Mouse (Mus musculus) C2C12 (cell line): ENCODE data around the gene Paqr3. TPM values are rescaled to one million over a fixed set of nuclear protein-coding genes. Genes with fewer than 3 reads are reported as not detected.

Source experiments
- H3K27me3 ChIP-seq: one replicate; pipeline ENCODE4 v1.6.1; 2011; ENCODE audit not compliant: control insufficient read depth, insufficient read depth, insufficient read length
- H3K36me3 ChIP-seq: one replicate; pipeline ENCODE4 v1.6.1; 2011; ENCODE audit not compliant: control insufficient read depth, insufficient read depth
- H3K4me3 ChIP-seq: one replicate; pipeline ENCODE4 v1.5.1; 2011; ENCODE audit warnings: mild to moderate bottlenecking, control low read depth; ENCODE audit not compliant: poor library complexity, insufficient read depth, severe bottlenecking
- H3K79me2 ChIP-seq: one replicate; pipeline ENCODE4 v1.6.1; 2011; ENCODE audit not compliant: control insufficient read depth, insufficient read depth
- H3K79me3 ChIP-seq: one replicate; pipeline ENCODE4 v1.6.1; 2011; ENCODE audit warnings: low read depth, control low read depth
- H3ac ChIP-seq: one replicate; pipeline ENCODE3; 2011; ENCODE audit warnings: low read depth; ENCODE audit not compliant: control insufficient read depth, insufficient read length
- CEBPB ChIP-seq: IDR thresholded peaks from one replicate; pipeline ENCODE4 v1.6.1; 2011; ENCODE audit warnings: low read depth, mild to moderate bottlenecking, control low read depth, moderate library complexity
- CTCF ChIP-seq: IDR thresholded peaks from one replicate; pipeline ENCODE4 v1.5.1; 2011; ENCODE audit not compliant: control insufficient read depth, insufficient read depth, insufficient read length
- FOSL1 ChIP-seq: IDR thresholded peaks from one replicate; pipeline ENCODE4 v1.8.0; 2011; ENCODE audit warnings: mild to moderate bottlenecking, low read length; ENCODE audit not compliant: poor library complexity, insufficient read depth, severe bottlenecking
- MAX ChIP-seq: IDR thresholded peaks from one replicate; pipeline ENCODE4 v1.6.1; 2011; ENCODE audit warnings: mild to moderate bottlenecking, control low read depth
- MYOD1 ChIP-seq: IDR thresholded peaks from one replicate; pipeline ENCODE4 v1.6.1; 2011; ENCODE audit warnings: low read depth; ENCODE audit not compliant: control insufficient read depth, insufficient read length
- MYOG ChIP-seq: IDR thresholded peaks from one replicate; pipeline ENCODE4 v1.6.1; 2011; ENCODE audit not compliant: control insufficient read depth, insufficient read length; ENCODE audit errors: extremely low read depth
- USF1 ChIP-seq: IDR thresholded peaks from one replicate; pipeline ENCODE4 v1.6.1; 2011; ENCODE audit warnings: low read depth, mild to moderate bottlenecking, control low read depth, moderate library complexity
- polyA plus RNA-seq: library from polyadenylated mRNA; unstranded; fragments of >200 nt; fragmentation: generic; extraction: Trizol; gene quantifications from one replicate; pipeline ENCODE4 v1.2.1, GENCODE M21; 2012; ENCODE audit warnings: missing spikeins

Gene Paqr3
- polyA plus RNA-seq, 1 experiment = 3.6 TPM

GRCm38 (mm10) chr5:97108333-97108732, 3.1 kb downstream of the Paqr3 start:
- no peaks in the 10 kb centered on the region for H3K27me3 ChIP-seq
- no peaks in the 10 kb centered on the region for H3K79me2 ChIP-seq
- no peak overlapping the region for H3K4me3 ChIP-seq
- no peak overlapping the region for H3ac ChIP-seq
- no peaks in the 10 kb centered on the region for H3K36me3 ChIP-seq
- H3K79me3 ChIP-seq = no peaks in the 10 kb centered on the region
- no peak for TF ChIP-seq MAX
- no peak for TF ChIP-seq USF1
- no peak for TF ChIP-seq MYOD1
- no peak for TF ChIP-seq CEBPB
- TF ChIP-seq CTCF = no peak
- TF ChIP-seq MYOG = no peak
- TF ChIP-seq FOSL1 = no peak

- no peak for TF ChIP-seq FOSL1
- TF ChIP-seq MYOG = no peak
- TF ChIP-seq CTCF = no peak
- no peak for TF ChIP-seq CEBPB
- TF ChIP-seq MAX = no peak
- no peak for TF ChIP-seq USF1
- no peak for TF ChIP-seq MYOD1
These were observed 11.4 kb downstream of the Paqr3 start for GRCm38 (mm10) chr5:97099954-97100353.

GRCm38 (mm10) chr5:97097631-97098041, 13.8 kb downstream of the Paqr3 start:
- Histone ChIP-seq H3K27me3 (no peaks in the 10 kb centered on the region), H3ac (no peak overlapping the region), H3K4me3 (no peak overlapping the region), H3K79me3 (no peaks in the 10 kb centered on the region), H3K36me3 (peaks cover 8% of the 10 kb centered on the region), H3K79me2 (no peaks in the 10 kb centered on the region)
- TF ChIP-seq MAX (no peak), CEBPB (no peak), FOSL1 (no peak), MYOG (no peak), CTCF (no peak), MYOD1 (no peak), USF1 (no peak)

More at GRCm38 (mm10) chr5:97099954-97100353, 11.4 kb downstream of the Paqr3 start:
- Histone ChIP-seq H3K79me3 (no peaks in the 10 kb centered on the region), H3K79me2 (no peaks in the 10 kb centered on the region), H3ac (no peak overlapping the region), H3K27me3 (no peaks in the 10 kb centered on the region), H3K4me3 (no peak overlapping the region), H3K36me3 (peaks cover 8% of the 10 kb centered on the region)

GRCm38 (mm10) chr5:97095335-97095734, 16.1 kb downstream of the Paqr3 start:
- Histone ChIP-seq H3ac (no peak overlapping the region), H3K36me3 (peaks cover 8% of the 10 kb centered on the region)
- no peak for TF ChIP-seq CTCF
- TF ChIP-seq FOSL1 = no peak
- no peak for TF ChIP-seq MYOD1
- no peak for TF ChIP-seq CEBPB
- TF ChIP-seq USF1 = no peak
- no peak for TF ChIP-seq MYOG
- no peak for TF ChIP-seq MAX

GRCm38 (mm10) chr5:97092970-97093369, 18.4 kb downstream of the Paqr3 start:
- Histone ChIP-seq H3K79me2 (no peaks in the 10 kb centered on the region), H3K27me3 (no peaks in the 10 kb centered on the region), H3ac (no peak overlapping the region), H3K79me3 (no peaks in the 10 kb centered on the region), H3K36me3 (peaks cover 13% of the 10 kb centered on the region), H3K4me3 (no peak overlapping the region)
- TF ChIP-seq MYOG (no peak), MYOD1 (no peak), CEBPB (no peak), USF1 (no peak), CTCF (no peak), FOSL1 (no peak), MAX (no peak)

More at GRCm38 (mm10) chr5:97095335-97095734, 16.1 kb downstream of the Paqr3 start:
- Histone ChIP-seq H3K79me3 (no peaks in the 10 kb centered on the region), H3K79me2 (no peaks in the 10 kb centered on the region), H3K27me3 (no peaks in the 10 kb centered on the region), H3K4me3 (no peak overlapping the region)
